Mouse (Mus musculus) embryonic fibroblast, embryonic 13.5 days (primary cell): ENCODE measurements around the gene Lrrc26.

Experiments used
- CTCF ChIP-seq: IDR thresholded peaks from 2 replicates; pipeline ENCODE4 v1.5.1; 2011; ENCODE audit warnings: mild to moderate bottlenecking, control low read depth, low read length, moderate library complexity, borderline replicate concordance; ENCODE audit not compliant: insufficient read depth
- POLR2A ChIP-seq: IDR thresholded peaks from 2 replicates; pipeline ENCODE4 v1.6.1; 2011; ENCODE audit warnings: low read depth, mild to moderate bottlenecking, control low read depth, low read length, moderate library complexity

DNA sequence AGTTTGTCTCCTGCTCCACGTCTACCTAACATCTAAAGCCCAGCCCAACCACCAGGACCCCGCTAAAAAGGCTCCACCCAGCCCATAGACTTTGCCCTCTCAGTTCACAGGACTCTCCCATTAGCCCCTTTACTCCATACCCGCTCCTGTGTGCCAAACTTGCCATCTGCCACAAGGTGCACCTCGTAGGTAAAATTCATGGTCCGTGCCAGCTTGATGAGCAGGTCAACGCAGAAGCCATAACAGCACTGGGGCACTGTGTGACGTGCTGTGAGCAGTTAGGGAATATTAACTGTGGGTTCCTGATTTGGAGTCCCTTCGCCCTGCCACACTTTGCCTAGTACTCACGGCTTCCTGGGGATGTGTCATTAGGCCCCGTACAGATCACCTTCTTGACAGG lies 8.3 kb downstream of the Lrrc26 start:
- no peak for TF ChIP-seq POLR2A
- no peak for TF ChIP-seq CTCF
